Mouse (Mus musculus) layer of hippocampus, postnatal 14 days (tissue): ENCODE data around the gene Arhgap29. TPM values are rescaled to one million over a fixed set of nuclear protein-coding genes. Genes with fewer than 3 reads are reported as not detected.

Experiments used
- DNase-seq, 2 experiments: peaks; one replicate each; pipeline ENCODE4 v3.0.0; 2021 to 2022; ENCODE audit warnings: low spot score in 2 of 2, mixed read lengths in 1 of 2
- total RNA-seq, 2 experiments: library from RNA; stranded (reverse); gene quantifications; 2 replicates each; pipeline ENCODE4 v1.2.3; 2021

The Arhgap29 gene
- total RNA-seq, 2 experiments from 2014 or later = 17.5 to 22.6 TPM

GRCm38 (mm10) chr3:122001568-122001967, 49.2 kb downstream of the Arhgap29 start:
- DNase-seq = no peak

- no peak for DNase-seq
These were observed 57.5 kb downstream of the Arhgap29 start for GRCm38 (mm10) chr3:122009818-122010217.

GRCm38 (mm10) chr3:122010292-122010691, 58.0 kb downstream of the Arhgap29 start:
- DNase-seq = no peak

- DNase-seq = no peak
These were observed 60.1 kb downstream of the Arhgap29 start for GRCm38 (mm10) chr3:122012464-122012863.

GRCm38 (mm10) chr3:122018421-122018820, 66.1 kb downstream of the Arhgap29 start:
- no peak for DNase-seq

- no peak for DNase-seq
These were observed 66.8 kb downstream of the Arhgap29 start for GRCm38 (mm10) chr3:122019159-122019558.

GRCm38 (mm10) chr3:122021029-122021652, 68.8 kb downstream of the Arhgap29 start:
- no peak for DNase-seq

- no peak for DNase-seq
These were observed 70.0 kb downstream of the Arhgap29 start for GRCm38 (mm10) chr3:122022355-122022754.

GRCm38 (mm10) chr3:122026676-122027075, 74.3 kb downstream of the Arhgap29 start:
- no peak for DNase-seq

- no peak for DNase-seq
These were observed 75.4 kb downstream of the Arhgap29 start for GRCm38 (mm10) chr3:122027776-122028175.

GRCm38 (mm10) chr3:122033248-122033837, 81.0 kb downstream of the Arhgap29 start:
- no peak for DNase-seq

- DNase-seq = no peak
These were observed 81.9 kb downstream of the Arhgap29 start for GRCm38 (mm10) chr3:122034240-122034639.

GRCm38 (mm10) chr3:122035092-122035491, 82.8 kb downstream of the Arhgap29 start:
- no peak for DNase-seq

GRCm38 (mm10) chr3:122040522-122040921, 88.2 kb downstream of the Arhgap29 start:
- no peak for DNase-seq

GRCm38 (mm10) chr3:122043102-122043501, 90.8 kb downstream of the Arhgap29 start:
- no peak for DNase-seq

- DNase-seq = no peak
These were observed 91.6 kb downstream of the Arhgap29 start, which contains the start of gene Abca4 for GRCm38 (mm10) chr3:122043799-122044547. TSS of gene Abca4 (plus strand) at chr3:122044443.

- DNase-seq = peak in 1 of 2 experiments; percentile 39
These were observed 93.9 kb downstream of the Arhgap29 start for GRCm38 (mm10) chr3:122046187-122046620.

GRCm38 (mm10) chr3:122047402-122047801, 95.1 kb downstream of the Arhgap29 start:
- no peak for DNase-seq

GRCm38 (mm10) chr3:122047921-122048861, 95.8 kb downstream of the Arhgap29 start:
- DNase-seq = peak; percentile 46 to 65

GRCm38 (mm10) chr3:122049158-122049557, 96.8 kb downstream of the Arhgap29 start:
- no peak for DNase-seq
